Mouse (Mus musculus): ENCODE results near the gene Nfix.
"Not testable (repeated sequence)": the region's sequence is repeated elsewhere in the genome, so short reads cannot be mapped to it uniquely, and the experiment has no call there.

The Nfix gene

GRCm38 (mm10) chr8:84682257-84682656, 117.9 kb downstream of the Nfix start:
- peak in 1 of 2 experiments; percentile 57 for DNase-seq (ENCODE audit: inconsistent age in 2 of 2, low spot score in 1 of 2)

GRCm38 (mm10) chr8:84681476-84681875, 118.7 kb downstream of the Nfix start:
- peak in 1 of 2 experiments; percentile 9 for DNase-seq (ENCODE audit: inconsistent age in 2 of 2, low spot score in 1 of 2)

- DNase-seq (ENCODE audit: inconsistent age in 2 of 2, low spot score in 1 of 2) = no peak
These were observed 122.8 kb downstream of the Nfix start for GRCm38 (mm10) chr8:84677305-84677704.

- not testable (repeated sequence) for DNase-seq (ENCODE audit: inconsistent age in 2 of 2, low spot score in 1 of 2)
These were observed 129.7 kb downstream of the Nfix start for GRCm38 (mm10) chr8:84670295-84671006.

- no peak for DNase-seq (ENCODE audit: inconsistent age in 2 of 2, low spot score in 1 of 2)
These were observed 131.2 kb downstream of the Nfix start for GRCm38 (mm10) chr8:84668731-84669485.

GRCm38 (mm10) chr8:84668081-84668480, 132.1 kb downstream of the Nfix start:
- DNase-seq (ENCODE audit: inconsistent age in 2 of 2, low spot score in 1 of 2) = no peak

- DNase-seq (ENCODE audit: inconsistent age in 2 of 2, low spot score in 1 of 2) = no peak
These were observed 134.7 kb downstream of the Nfix start for GRCm38 (mm10) chr8:84665385-84665893.

- DNase-seq (ENCODE audit: inconsistent age in 2 of 2, low spot score in 1 of 2) = peak; percentile 88 to 95
These were observed 135.4 kb downstream of the Nfix start for GRCm38 (mm10) chr8:84664566-84665384.

- peak; percentile 99 for DNase-seq (ENCODE audit: inconsistent age in 2 of 2, low spot score in 1 of 2)
These were observed 136.4 kb downstream of the Nfix start for GRCm38 (mm10) chr8:84663483-84664327.

- DNase-seq (ENCODE audit: inconsistent age in 2 of 2, low spot score in 1 of 2) = peak; percentile 96 to 99
These were observed 137.5 kb downstream of the Nfix start, which contains the start of gene Ier2 for GRCm38 (mm10) chr8:84662581-84663065. Gene Ier2, minus strand, starts transcription at chr8:84662852.

- peak in 1 of 2 experiments; percentile 72 for DNase-seq (ENCODE audit: inconsistent age in 2 of 2, low spot score in 1 of 2)
These were observed 138.1 kb downstream of the Nfix start for GRCm38 (mm10) chr8:84661961-84662571.

- peak; percentile 95 to 97 for DNase-seq (ENCODE audit: inconsistent age in 2 of 2, low spot score in 1 of 2)
These were observed 138.7 kb downstream of the Nfix start for GRCm38 (mm10) chr8:84661458-84661871.

- peak; percentile 58 to 87 for DNase-seq (ENCODE audit: inconsistent age in 2 of 2, low spot score in 1 of 2)
These were observed 139.2 kb downstream of the Nfix start for GRCm38 (mm10) chr8:84660819-84661457.

GRCm38 (mm10) chr8:84659936-84660818, 140.0 kb downstream of the Nfix start:
- peak; percentile 68 to 85 for DNase-seq (ENCODE audit: inconsistent age in 2 of 2, low spot score in 1 of 2)

- DNase-seq (ENCODE audit: inconsistent age in 2 of 2, low spot score in 1 of 2) = no peak
These were observed 141.2 kb downstream of the Nfix start for GRCm38 (mm10) chr8:84658951-84659350.

- no peak for DNase-seq (ENCODE audit: inconsistent age in 2 of 2, low spot score in 1 of 2)
These were observed 142.5 kb downstream of the Nfix start for GRCm38 (mm10) chr8:84657680-84658079.

- no peak for DNase-seq (ENCODE audit: inconsistent age in 2 of 2, low spot score in 1 of 2)
These were observed 142.9 kb downstream of the Nfix start for GRCm38 (mm10) chr8:84657203-84657602.

GRCm38 (mm10) chr8:84656641-84657126, 143.5 kb downstream of the Nfix start:
- DNase-seq (ENCODE audit: inconsistent age in 2 of 2, low spot score in 1 of 2) = peak; percentile 77 to 88
